Mouse (Mus musculus) C2C12 (cell line): ENCODE results near the gene Tcf15. TPM values are rescaled to one million over a fixed set of nuclear protein-coding genes. Genes with fewer than 3 reads are reported as not detected.

Experiments used
- H3K27me3 ChIP-seq: one replicate; pipeline ENCODE4 v1.6.1; 2011; ENCODE audit not compliant: control insufficient read depth, insufficient read depth, insufficient read length
- H3K36me3 ChIP-seq: one replicate; pipeline ENCODE4 v1.6.1; 2011; ENCODE audit not compliant: control insufficient read depth, insufficient read depth
- H3K4me3 ChIP-seq: one replicate; pipeline ENCODE4 v1.5.1; 2011; ENCODE audit warnings: mild to moderate bottlenecking, control low read depth; ENCODE audit not compliant: poor library complexity, insufficient read depth, severe bottlenecking
- H3K79me2 ChIP-seq: one replicate; pipeline ENCODE4 v1.6.1; 2011; ENCODE audit not compliant: control insufficient read depth, insufficient read depth
- H3K79me3 ChIP-seq: one replicate; pipeline ENCODE4 v1.6.1; 2011; ENCODE audit warnings: low read depth, control low read depth
- H3ac ChIP-seq: one replicate; pipeline ENCODE3; 2011; ENCODE audit warnings: low read depth; ENCODE audit not compliant: control insufficient read depth, insufficient read length
- CTCF ChIP-seq: IDR thresholded peaks from one replicate; pipeline ENCODE4 v1.5.1; 2011; ENCODE audit not compliant: control insufficient read depth, insufficient read depth, insufficient read length
- FOSL1 ChIP-seq: IDR thresholded peaks from one replicate; pipeline ENCODE4 v1.8.0; 2011; ENCODE audit warnings: mild to moderate bottlenecking, low read length; ENCODE audit not compliant: poor library complexity, insufficient read depth, severe bottlenecking
- USF1 ChIP-seq: IDR thresholded peaks from one replicate; pipeline ENCODE4 v1.6.1; 2011; ENCODE audit warnings: low read depth, mild to moderate bottlenecking, control low read depth, moderate library complexity
- polyA plus RNA-seq: library from polyadenylated mRNA; unstranded; fragments of >200 nt; fragmentation: generic; extraction: Trizol; gene quantifications from one replicate; pipeline ENCODE4 v1.2.1, GENCODE M21; 2012; ENCODE audit warnings: missing spikeins

Tcf15 gene
- polyA plus RNA-seq, 1 experiment: not detected

DNA sequence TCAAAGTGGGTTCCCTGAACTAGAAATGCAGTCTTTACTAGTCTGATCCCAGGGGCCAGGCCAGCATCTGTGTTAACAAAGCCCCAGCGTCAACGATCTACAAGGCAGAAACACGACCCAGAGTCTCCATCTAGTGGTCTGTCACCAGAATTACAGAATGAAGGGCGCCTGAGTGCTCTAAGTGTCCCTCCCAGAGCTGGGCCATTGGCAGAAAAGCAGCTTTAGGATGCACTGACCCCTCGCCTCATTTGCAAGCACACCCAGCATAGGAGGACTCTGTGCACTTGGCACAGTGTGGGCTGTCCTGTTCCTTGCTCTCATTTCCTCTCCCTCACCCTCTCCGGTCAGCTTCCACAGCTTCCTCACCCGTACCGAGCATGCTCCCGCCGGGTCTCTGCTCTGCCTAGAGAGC, 53.9 kb downstream of the Tcf15 start:
- Histone ChIP-seq H3K36me3 (no peaks in the 10 kb centered on the region), H3K27me3 (peaks cover 19% of the 10 kb centered on the region), H3ac (no peak overlapping the region), H3K4me3 (no peak overlapping the region), H3K79me3 (no peaks in the 10 kb centered on the region), H3K79me2 (no peaks in the 10 kb centered on the region)
- TF ChIP-seq CTCF: peak; percentile 65
- no peak for TF ChIP-seq USF1
- no peak for TF ChIP-seq FOSL1

Other genes starting within 250 kb of the Tcf15 start
- gene Angpt4, start 232.4 kb upstream of the Tcf15 start, polyA plus RNA-seq: 0.06 TPM
- gene Fam110a, start 163.3 kb upstream of the Tcf15 start, polyA plus RNA-seq: 24.3 TPM
- 0.08 TPM for gene Slc52a3, start 147.1 kb upstream of the Tcf15 start, polyA plus RNA-seq
- gene Scrt2, start 62.0 kb upstream of the Tcf15 start, polyA plus RNA-seq: not detected
- 60.3 TPM for gene Srxn1, start 38.0 kb upstream of the Tcf15 start, polyA plus RNA-seq
- gene Csnk2a1, start 83.3 kb downstream of the Tcf15 start, polyA plus RNA-seq: 37.7 TPM
- gene Tbc1d20, start 150.3 kb downstream of the Tcf15 start, polyA plus RNA-seq: 32.7 TPM
- gene Rbck1, start 189.1 kb downstream of the Tcf15 start, polyA plus RNA-seq: 65.3 TPM
- 27.6 TPM for gene Trib3, start 200.5 kb downstream of the Tcf15 start, polyA plus RNA-seq
- gene Nrsn2, start 233.1 kb downstream of the Tcf15 start, polyA plus RNA-seq: not detected